Comparison of ENCODE assay signal across 15 mouse cellular contexts in genomic region chr3:53454005-53454404, GRCm38 (mm10). TPM values are rescaled to one million over a fixed set of nuclear protein-coding genes. Genes with fewer than 3 reads are reported as not detected.
"Had no signal": no experiment of that assay in that cellular context is flagged by ENCODE, and none has a peak within 500 bp of the region (broad histone marks: within the 10 kb centered on the region; RNA-seq: fewer than 3 reads in every experiment).

No protein-coding gene starts in this region.

- H3K27ac ChIP-seq: limb, embryonic 13.5 days; liver, embryonic 13.5 days; midbrain, embryonic 12.5 days; neural tube, embryonic 13.5 days had no signal

- DNase-seq: kidney, adult 8-10 months; kidney, postnatal 25 days; layer of hippocampus, adult 9-11 months; layer of hippocampus, postnatal 36 days; liver, embryonic 13.5 days; right cerebral cortex, postnatal 14 days; thymus, postnatal 14 days had no signal

- H3K4me2 ChIP-seq: limb, embryonic 13.5 days; liver, embryonic 13.5 days; midbrain, embryonic 12.5 days; neural tube, embryonic 13.5 days had no signal

- H3K9ac ChIP-seq: limb, embryonic 13.5 days; liver, embryonic 13.5 days; midbrain, embryonic 12.5 days; neural tube, embryonic 13.5 days had no signal

- H3K4me3 ChIP-seq: limb, embryonic 13.5 days; liver, embryonic 13.5 days; midbrain, embryonic 12.5 days; neural tube, embryonic 13.5 days had no signal

- H3K9me3 ChIP-seq: limb, embryonic 13.5 days; liver, embryonic 13.5 days; midbrain, embryonic 12.5 days; neural tube, embryonic 13.5 days had no signal

- H3K27me3 ChIP-seq: limb, embryonic 13.5 days; liver, embryonic 13.5 days; midbrain, embryonic 12.5 days; neural tube, embryonic 13.5 days had no signal

- H3K4me1 ChIP-seq: limb, embryonic 13.5 days; liver, embryonic 13.5 days; midbrain, embryonic 12.5 days; neural tube, embryonic 13.5 days had no signal

- ATAC-seq: midbrain, embryonic 16.5 days had no signal

RNA-seq across cellular contexts. Expression of gene Stoml3, which starts 34.4 kb away (rescaled TPM):
- total RNA-seq: left cerebral cortex, postnatal 36 days; megakaryocyte-erythroid progenitor cell, adult 5-6 weeks had no signal
- polyA plus RNA-seq: liver, embryonic 13.5 days; lung, embryonic 16.5 days; midbrain, embryonic 12.5 days; midbrain, embryonic 16.5 days; neural tube, embryonic 13.5 days; testis, adult 2 months had no signal
